Mouse (Mus musculus) midbrain, embryonic 15.5 days (tissue): ENCODE measurements around the gene Dkkl1. TPM values are rescaled to one million over a fixed set of nuclear protein-coding genes. Genes with fewer than 3 reads are reported as not detected.

Source experiments
- ATAC-seq: fragments of 200-750 bp; cut with Nextera tagmentation; replicated peaks from 2 replicates; pipeline ENCODE4 v1.8.0; 2017; ENCODE audit warnings: moderate TSS enrichment
- H3K27ac ChIP-seq: fragments of 300-500 bp; sonication (generic); 2 replicates; pipeline ENCODE4 v1.5.1; 2015; ENCODE audit warnings: mild to moderate bottlenecking, inconsistent platforms
- H3K27me3 ChIP-seq: fragments of 300-500 bp; sonication (generic); replicated peaks from 2 replicates; pipeline ENCODE4 v1.6.1; 2015; ENCODE audit warnings: inconsistent platforms
- H3K36me3 ChIP-seq: fragments of 300-500 bp; sonication (generic); replicated peaks from 2 replicates; pipeline ENCODE4 v1.6.1; 2015; ENCODE audit warnings: inconsistent platforms
- H3K4me1 ChIP-seq: fragments of 300-500 bp; sonication (generic); 2 replicates; pipeline ENCODE4 v1.6.1; 2015; ENCODE audit warnings: inconsistent platforms
- H3K4me2 ChIP-seq: fragments of 300-500 bp; sonication (generic); 2 replicates; pipeline ENCODE4 v1.6.1; 2015; ENCODE audit warnings: inconsistent platforms, mild to moderate bottlenecking, moderate library complexity
- H3K4me3 ChIP-seq: fragments of 300-500 bp; sonication (generic); 2 replicates; pipeline ENCODE4 v1.5.1; 2015; ENCODE audit warnings: mild to moderate bottlenecking, inconsistent platforms
- H3K9ac ChIP-seq: fragments of 300-500 bp; sonication (generic); 2 replicates; pipeline ENCODE4 v1.6.1; 2015; ENCODE audit warnings: mild to moderate bottlenecking, inconsistent platforms
- H3K9me3 ChIP-seq: fragments of 300-500 bp; sonication (generic); 2 replicates; pipeline ENCODE4 v1.6.1; 2016; ENCODE audit warnings: inconsistent platforms
- WGBS: fragments of 180-500 bp; shearing (Covaris S2); methylation state at CpG from one replicate; pipeline ENCODE4 v1.1.7; 2015; ENCODE audit warnings: mixed read lengths; 5-methylcytosine and 5-hydroxymethylcytosine counted together
- polyA plus RNA-seq: library from polyadenylated mRNA; unstranded; fragments of >200 nt; fragmentation: Nextera tagmentation; extraction: Ambion mirVana; gene quantifications from 2 replicates; pipeline ENCODE4 v1.2.1, GENCODE M21; 2015

Dkkl1 gene
- polyA plus RNA-seq, 1 experiment from 2014 or later: 5.8 TPM

DNA sequence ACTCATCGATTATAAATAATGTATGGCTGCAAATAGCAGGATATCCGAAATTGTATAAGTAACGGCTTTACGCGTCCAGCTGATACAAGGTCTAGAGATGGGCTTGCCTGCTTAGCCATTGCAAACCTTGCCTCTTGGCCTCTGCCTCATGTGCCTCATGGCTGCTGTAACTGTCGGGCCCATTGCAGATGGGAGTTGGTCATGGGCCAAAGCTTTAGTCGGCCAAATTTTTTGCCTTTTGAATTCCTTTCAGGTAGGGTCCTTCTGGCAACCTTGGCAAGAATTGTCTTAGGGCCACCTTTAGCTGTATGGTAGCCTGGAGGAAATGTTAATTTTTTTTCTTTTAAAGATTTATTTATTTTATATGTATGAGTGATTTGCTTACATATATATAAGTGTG is 12.9 kb upstream of the Dkkl1 start:
- no peak for ATAC-seq
- 96% methylated on average over 7 of the region's 7 CpGs for WGBS

DNA sequence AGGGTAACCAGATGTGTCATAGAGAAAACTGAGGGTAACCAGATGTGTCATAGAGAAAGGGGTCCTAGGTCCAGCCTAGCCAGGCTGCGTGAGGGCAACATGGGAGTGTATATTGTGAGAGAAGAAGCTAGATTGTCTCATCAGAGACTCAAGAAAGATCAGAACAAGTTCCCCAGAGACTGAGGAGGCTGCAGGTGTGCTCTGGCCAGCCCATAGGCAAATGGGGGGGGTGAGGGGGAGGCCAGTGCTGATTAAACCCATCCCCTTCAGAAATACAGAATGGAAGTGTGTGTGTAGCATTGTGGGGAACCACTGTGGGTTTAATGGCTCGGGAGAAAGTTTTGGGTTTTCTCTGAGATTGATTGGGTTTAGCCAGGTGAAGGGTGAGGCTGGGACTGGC is 9.7 kb upstream of the Dkkl1 start:
- peaks cover 6% of the 10 kb centered on the region; the same call in 1 of the 2 replicates for H3K4me1 ChIP-seq
- H3K27ac ChIP-seq: no peak overlapping the region
- no peak overlapping the region for H3K4me3 ChIP-seq
- H3K27me3 ChIP-seq: no peaks in the 10 kb centered on the region
- 94% methylated on average over 2 of the region's 2 CpGs for WGBS
- H3K9ac ChIP-seq: no peak overlapping the region
- no peaks in the 10 kb centered on the region for H3K9me3 ChIP-seq
- H3K4me2 ChIP-seq: no peak overlapping the region
- no peak for ATAC-seq
- H3K36me3 ChIP-seq: no peaks in the 10 kb centered on the region

More for the DNA sequence above, 12.9 kb upstream of the Dkkl1 start:
- no peaks in the 10 kb centered on the region for H3K4me1 ChIP-seq
- no peaks in the 10 kb centered on the region for H3K36me3 ChIP-seq
- no peak overlapping the region for H3K9ac ChIP-seq
- no peak overlapping the region for H3K4me2 ChIP-seq
- H3K9me3 ChIP-seq: no peaks in the 10 kb centered on the region
- H3K27ac ChIP-seq: no peak overlapping the region
- H3K27me3 ChIP-seq: no peaks in the 10 kb centered on the region
- H3K4me3 ChIP-seq: no peak overlapping the region

DNA sequence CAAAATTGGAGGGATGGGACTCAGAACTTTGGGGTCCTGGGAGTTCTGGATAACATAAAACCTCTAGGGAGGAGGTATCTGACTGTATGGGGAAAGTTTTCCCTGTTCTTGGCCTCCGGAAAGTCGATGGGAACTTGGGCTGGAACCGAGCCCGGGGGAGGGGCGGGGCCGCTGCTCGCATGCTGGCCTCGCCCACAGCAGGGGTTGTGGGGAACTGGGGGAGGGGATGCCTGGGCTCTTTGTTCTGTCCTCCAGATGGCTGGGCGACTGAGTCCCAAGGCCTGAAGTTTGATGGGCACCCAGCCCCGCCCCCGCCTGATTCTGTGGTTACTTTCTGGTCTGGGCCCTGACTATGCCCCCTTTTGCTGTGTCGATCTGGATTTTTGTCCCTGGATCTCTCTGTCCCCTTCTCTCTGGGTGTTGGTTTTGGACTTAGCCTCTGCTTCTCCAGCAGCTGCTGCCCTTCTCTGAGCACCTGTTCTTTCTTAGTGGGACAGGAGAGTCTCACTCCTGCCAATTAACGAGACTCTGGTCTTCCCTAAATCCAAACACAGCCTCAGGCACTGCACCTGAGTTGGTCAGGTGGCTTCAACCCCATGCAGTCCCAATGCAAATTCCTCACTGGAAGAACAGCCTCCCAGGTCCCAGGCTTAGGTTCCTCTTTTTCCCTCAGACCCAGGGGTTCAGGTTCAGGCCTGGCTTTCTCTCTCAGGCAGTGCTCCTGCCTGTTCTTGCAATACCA is 4.7 kb upstream of the Dkkl1 start:
- H3K4me1 ChIP-seq: peaks cover 19% of the 10 kb centered on the region
- peak overlapping the region; percentile 63 for H3K4me2 ChIP-seq
- no peaks in the 10 kb centered on the region for H3K9me3 ChIP-seq
- H3K27me3 ChIP-seq: peaks cover 7% of the 10 kb centered on the region
- ATAC-seq: peak; percentile 55; the same call in 1 of the 2 replicates
- H3K4me3 ChIP-seq: peak overlapping the region; percentile 42
- H3K9ac ChIP-seq: peak overlapping the region; percentile 43
- H3K36me3 ChIP-seq: no peaks in the 10 kb centered on the region
- peak overlapping the region; percentile 71 for H3K27ac ChIP-seq
- 1% methylated on average over 13 of the region's 13 CpGs for WGBS

DNA sequence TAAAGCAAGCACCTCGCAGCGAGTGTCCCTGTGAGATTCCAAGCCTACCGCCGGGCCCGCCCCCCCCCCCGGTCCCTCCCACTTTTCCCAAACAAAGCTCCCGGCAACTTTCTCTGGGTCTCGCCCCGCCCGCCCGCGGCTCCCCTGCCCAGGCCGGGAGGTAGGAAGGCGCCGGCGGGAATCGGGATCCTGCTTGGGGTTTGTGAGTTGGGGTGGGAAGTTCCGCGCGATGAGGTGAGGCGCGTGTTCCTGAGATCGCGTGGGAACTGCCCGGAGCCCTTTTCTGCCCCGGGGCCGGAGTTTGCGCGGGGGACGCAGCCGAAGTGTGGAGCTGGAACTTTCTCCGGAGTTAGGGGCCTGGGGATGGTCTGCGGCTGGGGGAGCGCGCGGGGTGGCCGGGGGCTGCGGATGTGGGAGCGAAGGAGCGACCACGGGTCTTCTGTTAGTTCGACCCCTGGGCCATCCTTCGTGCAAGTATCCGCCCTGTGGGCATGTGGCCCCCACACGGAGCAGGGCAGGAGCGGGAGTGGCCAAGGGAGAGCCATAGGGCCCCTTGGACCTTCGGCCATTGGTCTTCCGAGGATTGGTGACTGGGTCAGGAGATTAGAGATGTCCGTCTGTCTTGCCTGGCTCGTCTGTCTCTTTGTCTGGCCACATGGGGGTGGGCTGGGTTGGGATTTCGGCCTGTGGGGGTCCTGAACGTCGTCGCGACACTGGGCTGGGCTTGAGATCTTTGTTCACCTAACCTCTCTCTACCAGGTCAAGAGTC is 3.9 kb upstream of the Dkkl1 start, which contains the start of gene Tead2:
TSS of gene Tead2 (plus strand) at position 81 of the 769 bp plus-strand sequence.
- H3K4me3 ChIP-seq: peak within 1 kb of the TSS; percentile 42
- peaks cover 19% of the 10 kb centered on the region for H3K4me1 ChIP-seq
- WGBS: 2% methylated on average over 54 of the region's 55 CpGs
- peak within 1 kb of the TSS; percentile 43 for H3K9ac ChIP-seq
- H3K9me3 ChIP-seq: no peaks in the 10 kb centered on the region
- H3K4me2 ChIP-seq: peak within 1 kb of the TSS; percentile 63
- H3K36me3 ChIP-seq: no peaks in the 10 kb centered on the region
- H3K27ac ChIP-seq: peak within 1 kb of the TSS; percentile 71
- ATAC-seq: peak; percentile 43
- peaks cover 15% of the 10 kb centered on the region for H3K27me3 ChIP-seq

DNA sequence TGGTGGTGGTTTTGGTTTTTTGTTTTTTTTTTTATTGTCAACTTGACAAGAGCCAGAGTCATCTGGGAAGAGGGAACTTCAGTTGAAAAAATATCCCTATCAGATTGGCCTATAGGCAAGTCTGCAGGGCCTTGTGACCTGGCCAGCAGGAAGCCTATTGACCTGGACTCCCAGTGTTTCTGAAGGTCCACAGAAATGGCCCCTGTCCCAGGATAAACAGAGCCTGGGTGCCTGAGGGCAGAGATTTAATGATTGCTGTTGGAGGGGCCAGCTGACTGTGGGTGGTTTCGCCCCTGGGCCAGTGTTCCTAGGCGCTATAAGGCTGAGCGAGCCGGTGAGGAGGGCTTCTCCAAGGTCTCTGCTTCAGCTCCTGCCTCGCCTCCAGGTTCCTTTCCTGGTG is 1.8 kb upstream of the Dkkl1 start:
- Histone ChIP-seq H3K27ac (no peak overlapping the region), H3K4me1 (peaks cover 19% of the 10 kb centered on the region), H3K27me3 (peaks cover 23% of the 10 kb centered on the region), H3K36me3 (no peaks in the 10 kb centered on the region), H3K4me2 (no peak overlapping the region), H3K9me3 (no peaks in the 10 kb centered on the region), H3K9ac (no peak overlapping the region), H3K4me3 (no peak overlapping the region)
- 71% methylated on average over 5 of the region's 5 CpGs for WGBS
- no peak for ATAC-seq

DNA sequence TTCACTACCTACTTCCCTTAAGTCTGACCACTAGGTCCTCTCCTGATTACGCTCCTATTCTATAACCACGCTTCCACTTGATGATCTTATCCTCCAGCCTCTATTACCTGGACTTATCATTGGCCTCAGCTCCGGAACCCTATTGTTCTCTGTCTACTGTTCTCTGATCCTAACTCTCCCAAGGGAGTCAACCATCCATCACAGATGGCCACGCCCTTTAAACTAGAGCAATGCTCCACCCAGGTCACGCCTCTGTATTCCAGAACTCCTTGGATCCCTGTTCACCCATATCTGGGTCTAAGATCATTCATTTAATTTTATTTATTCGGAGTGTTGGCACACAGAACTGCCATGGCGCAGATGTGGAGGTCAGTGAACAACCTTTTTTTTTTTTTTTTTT is 409 bp upstream of the Dkkl1 start:
- H3K4me1 ChIP-seq: peaks cover 18% of the 10 kb centered on the region
- H3K27ac ChIP-seq: no peak overlapping the region
- no peak overlapping the region for H3K4me3 ChIP-seq
- no peaks in the 10 kb centered on the region for H3K36me3 ChIP-seq
- H3K9me3 ChIP-seq: no peaks in the 10 kb centered on the region
- WGBS: 75% methylated on average over 7 of the region's 7 CpGs
- peaks cover 23% of the 10 kb centered on the region for H3K27me3 ChIP-seq
- ATAC-seq: no peak
- no peak overlapping the region for H3K4me2 ChIP-seq
- no peak overlapping the region for H3K9ac ChIP-seq

DNA sequence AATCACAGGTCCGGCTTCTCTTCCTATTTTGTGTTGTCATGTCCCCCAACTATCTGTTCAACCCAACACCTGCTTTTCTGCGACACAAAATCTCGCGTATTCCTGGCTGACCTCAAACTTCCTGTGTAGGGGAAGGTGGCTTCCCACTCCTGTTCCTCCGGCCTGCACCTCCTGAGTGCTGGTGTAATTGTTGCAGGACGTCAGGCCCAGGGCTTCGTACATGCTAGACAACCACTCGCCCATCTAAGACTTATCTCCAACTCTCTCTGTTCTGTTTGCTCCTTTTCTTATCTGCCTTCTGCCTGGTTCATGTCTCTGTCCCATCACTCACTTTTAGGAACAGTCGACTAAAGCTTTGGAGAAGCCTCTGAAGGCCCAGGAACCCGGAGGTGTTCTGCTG is 877 bp downstream of the Dkkl1 start:
- no peaks in the 10 kb centered on the region for H3K9me3 ChIP-seq
- H3K27ac ChIP-seq: no peak overlapping the region
- H3K9ac ChIP-seq: no peak overlapping the region
- ATAC-seq: no peak
- H3K4me1 ChIP-seq: peaks cover 8% of the 10 kb centered on the region
- no peak overlapping the region for H3K4me3 ChIP-seq
- peaks cover 23% of the 10 kb centered on the region for H3K27me3 ChIP-seq
- 78% methylated on average over 10 of the region's 10 CpGs for WGBS
- no peak overlapping the region for H3K4me2 ChIP-seq
- no peaks in the 10 kb centered on the region for H3K36me3 ChIP-seq

DNA sequence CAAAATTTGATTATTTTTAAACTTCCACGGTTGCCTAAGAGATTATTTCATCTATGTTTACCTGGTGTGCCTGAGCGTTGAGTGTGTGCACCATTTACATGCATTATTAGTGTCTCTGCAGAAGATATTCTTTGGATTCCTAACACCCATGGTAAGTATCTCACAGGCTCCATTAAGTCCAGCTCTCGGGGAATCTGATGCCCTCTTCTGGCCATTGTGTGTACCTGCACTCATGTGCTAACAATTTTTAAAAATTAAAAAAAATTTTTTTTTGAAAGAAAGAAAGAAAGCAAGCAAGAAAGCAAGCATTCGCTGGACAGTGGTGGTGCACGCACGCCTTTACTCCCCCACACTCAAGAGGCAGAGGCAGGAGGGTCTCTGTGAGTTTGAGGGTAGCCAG is 3.7 kb downstream of the Dkkl1 start:
- Histone ChIP-seq H3K4me3 (no peak overlapping the region), H3K36me3 (no peaks in the 10 kb centered on the region), H3K4me1 (peaks cover 5% of the 10 kb centered on the region; the same call in 1 of the 2 replicates), H3K27me3 (peaks cover 27% of the 10 kb centered on the region), H3K9ac (no peak overlapping the region), H3K9me3 (no peaks in the 10 kb centered on the region), H3K4me2 (no peak overlapping the region), H3K27ac (no peak overlapping the region)
- ATAC-seq: no peak
- 82% methylated on average over 6 of the region's 6 CpGs for WGBS

DNA sequence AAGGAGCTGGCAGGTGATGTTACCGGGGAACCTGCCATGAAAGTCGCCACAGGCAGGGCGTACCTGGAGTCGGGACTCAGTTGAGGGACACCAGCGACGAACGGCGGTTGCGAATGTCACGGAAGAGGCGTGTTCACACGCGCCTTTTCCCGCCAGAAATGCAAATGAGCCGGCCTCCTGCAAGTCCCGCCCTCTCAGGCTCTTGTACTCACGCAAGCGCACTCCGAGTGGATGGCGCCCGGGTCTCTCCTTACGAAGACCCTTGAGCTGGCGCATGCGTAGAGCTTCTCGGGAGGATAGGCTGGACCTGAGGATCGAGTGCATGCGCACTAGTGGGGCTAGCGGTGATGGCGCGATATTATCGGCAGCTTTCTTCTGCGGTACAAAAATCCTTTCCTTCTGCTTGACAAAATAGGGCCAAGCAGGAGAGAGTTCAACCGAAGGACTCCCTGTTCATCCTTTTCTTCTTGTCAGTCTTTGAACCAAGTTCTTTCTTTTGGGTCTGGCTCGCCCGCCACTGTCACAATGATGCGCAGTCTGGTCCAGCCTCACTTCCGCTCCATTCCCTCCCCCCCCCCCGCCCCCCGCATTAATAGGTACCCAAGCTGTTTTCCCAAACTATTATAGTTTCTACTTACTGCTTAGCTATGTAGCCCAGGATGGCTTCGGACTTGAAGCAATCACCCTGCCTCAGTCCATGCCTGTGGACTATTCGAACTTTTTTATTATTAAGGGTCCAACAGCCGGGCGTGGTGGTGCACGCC is 7.4 kb downstream of the Dkkl1 start, which contains the start of gene Ccdc155:
TSS of gene Ccdc155 (minus strand) at position 513 of the 764 bp plus-strand sequence.
- Histone ChIP-seq H3K4me2 (peak within 1 kb of the TSS; percentile 64), H3K27ac (peak within 1 kb of the TSS; percentile 87), H3K9me3 (no peaks in the 10 kb centered on the region), H3K36me3 (no peaks in the 10 kb centered on the region), H3K4me3 (peak within 1 kb of the TSS; percentile 49), H3K27me3 (0 out of 2 replicates have a peak, but pooled peaks cover 6% of the 10 kb centered on the region), H3K9ac (peak within 1 kb of the TSS; percentile 60), H3K4me1 (peaks cover 5% of the 10 kb centered on the region; the same call in 1 of the 2 replicates)
- 8% methylated on average over 44 of the region's 44 CpGs for WGBS
- peak; percentile 98 for ATAC-seq

DNA sequence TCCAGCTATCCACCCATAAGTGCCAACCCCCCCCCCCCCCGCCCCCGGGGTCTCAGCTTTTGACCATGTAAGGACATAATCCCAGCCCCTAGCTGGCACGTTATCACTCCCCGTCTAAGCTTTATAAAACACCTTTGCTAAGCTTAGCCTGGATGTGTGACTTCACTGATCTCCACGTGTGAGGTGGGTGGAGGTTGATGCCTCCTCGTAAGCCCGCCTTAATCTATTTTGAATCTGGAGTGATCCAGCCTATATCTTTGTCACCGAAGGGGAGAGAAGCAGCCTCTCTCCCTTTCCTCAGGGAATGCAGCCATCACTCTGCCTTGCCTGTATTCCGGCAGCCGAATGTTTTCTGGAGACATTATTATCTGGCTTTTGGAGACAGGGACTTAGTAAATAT is 9.3 kb downstream of the Dkkl1 start:
- WGBS: 67% methylated on average over 10 of the region's 10 CpGs
- Histone ChIP-seq H3K9me3 (no peaks in the 10 kb centered on the region), H3K4me3 (no peak overlapping the region), H3K4me1 (peaks cover 15% of the 10 kb centered on the region), H3K27me3 (0 out of 2 replicates have a peak, but pooled peaks cover 6% of the 10 kb centered on the region), H3K27ac (no peak overlapping the region), H3K36me3 (no peaks in the 10 kb centered on the region), H3K9ac (no peak overlapping the region), H3K4me2 (no peak overlapping the region)
- ATAC-seq: no peak

DNA sequence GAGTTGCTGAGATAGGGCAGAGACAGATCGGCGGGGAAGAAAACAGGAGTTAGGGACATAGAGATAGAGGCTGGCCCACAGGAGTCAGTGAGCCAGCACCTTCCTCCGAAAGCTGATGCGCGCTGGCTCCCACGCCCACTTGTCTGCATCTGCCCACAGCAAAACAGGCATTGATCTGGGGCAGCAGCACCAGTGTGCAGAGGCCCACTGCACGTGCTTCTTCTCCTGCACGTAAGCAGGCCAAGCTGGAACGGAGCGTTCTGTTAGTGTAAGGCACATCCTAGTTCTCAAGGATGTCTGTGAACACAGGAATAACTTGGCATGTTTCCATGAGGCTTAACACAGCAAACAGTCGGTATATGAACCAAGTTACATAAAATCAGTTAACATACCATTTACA is 13.0 kb downstream of the Dkkl1 start:
- Histone ChIP-seq H3K36me3 (no peaks in the 10 kb centered on the region), H3K27ac (no peak overlapping the region), H3K27me3 (0 out of 2 replicates have a peak, but pooled peaks cover 6% of the 10 kb centered on the region), H3K9ac (no peak overlapping the region), H3K4me1 (peaks cover 11% of the 10 kb centered on the region), H3K9me3 (no peaks in the 10 kb centered on the region), H3K4me3 (no peak overlapping the region), H3K4me2 (no peak overlapping the region)
- no peak for ATAC-seq
- WGBS: 82% methylated on average over 11 of the region's 11 CpGs

DNA sequence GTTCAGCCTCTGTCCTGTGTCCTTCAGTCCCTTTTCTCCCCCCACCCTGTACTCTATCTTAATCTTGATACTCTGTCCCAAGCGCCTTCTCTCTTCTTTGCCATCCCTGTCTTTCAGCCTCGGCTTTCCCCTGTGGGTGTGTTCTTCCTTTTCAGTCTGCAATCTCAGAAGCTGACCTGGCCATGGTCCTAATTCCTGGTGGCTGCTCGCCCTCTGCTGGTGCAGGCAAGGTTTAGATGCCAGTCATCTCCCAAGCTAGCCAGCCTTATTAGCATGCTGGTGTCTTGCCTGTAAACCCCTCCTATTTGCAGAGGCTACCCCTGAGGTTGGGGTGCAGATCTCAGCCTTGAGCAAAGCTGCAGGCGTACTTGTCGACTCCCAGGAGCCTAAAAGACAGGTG is 13.5 kb downstream of the Dkkl1 start:
- no peak overlapping the region for H3K4me2 ChIP-seq
- WGBS: 11% methylated on average over 5 of the region's 5 CpGs
- H3K4me1 ChIP-seq: peaks cover 11% of the 10 kb centered on the region; the same call in 1 of the 2 replicates
- no peaks in the 10 kb centered on the region for H3K9me3 ChIP-seq
- no peaks in the 10 kb centered on the region for H3K36me3 ChIP-seq
- H3K27ac ChIP-seq: no peak overlapping the region
- peak overlapping the region; percentile 15; the same call in 1 of the 2 replicates for H3K9ac ChIP-seq
- H3K4me3 ChIP-seq: no peak overlapping the region
- peak; percentile 52 for ATAC-seq
- 0 out of 2 replicates have a peak, but pooled peaks cover 4% of the 10 kb centered on the region for H3K27me3 ChIP-seq
